ENCODE assay signal across 25 mouse cellular contexts in genomic region chr2:7236452-7236851, GRCm38 (mm10).
DNase-seq lines count a peak whose midpoint lies in the region; ATAC-seq and TF ChIP-seq lines count a peak whose summit lies in the region.
"Had no signal": no experiment of that assay in that cellular context is flagged by ENCODE, and none has a peak within 500 bp of the region (broad histone marks: within the 10 kb centered on the region; RNA-seq: fewer than 3 reads in every experiment).

No protein-coding gene starts in this region.

- no peak overlapping the region for H3K4me3 ChIP-seq in layer of hippocampus, adult 2 months
- H3K4me3 ChIP-seq in cortical plate, adult 2 months (ENCODE audit: insufficient read depth, low read length) = no peak overlapping the region
- no peak overlapping the region for H3K4me3 ChIP-seq in liver, embryonic 12.5 days
- H3K4me3 ChIP-seq: embryonic facial prominence, embryonic 10.5 days; embryonic facial prominence, embryonic 12.5 days; forebrain, embryonic 13.5 days; forebrain, embryonic 15.5 days had no signal

- no peaks in the 10 kb centered on the region for H3K9me3 ChIP-seq in liver, embryonic 12.5 days (replicated peaks)
- H3K9me3 ChIP-seq: embryonic facial prominence, embryonic 10.5 days; embryonic facial prominence, embryonic 12.5 days; forebrain, embryonic 13.5 days; forebrain, embryonic 15.5 days; G1E had no signal

- TF ChIP-seq CTCF in layer of hippocampus, adult 2 months (conservative IDR thresholded peaks at IDR 0.05) = no peak
- no peak for TF ChIP-seq CTCF in cortical plate, adult 2 months (IDR thresholded peaks at IDR 0.05; ENCODE audit: extremely low read depth, insufficient read depth, low read length)

- H3K9ac ChIP-seq in liver, embryonic 12.5 days = no peak overlapping the region
- H3K9ac ChIP-seq: embryonic facial prominence, embryonic 12.5 days; forebrain, embryonic 13.5 days; forebrain, embryonic 15.5 days; forebrain, postnatal 0 days had no signal

- peak overlapping the region; percentile 90 for H3K27ac ChIP-seq in layer of hippocampus, adult 2 months
- peak overlapping the region; percentile 84 for H3K27ac ChIP-seq in cortical plate, adult 2 months (ENCODE audit: insufficient read depth, low read length)
- H3K27ac ChIP-seq in liver, embryonic 12.5 days = no peak overlapping the region
- H3K27ac ChIP-seq: embryonic facial prominence, embryonic 10.5 days; embryonic facial prominence, embryonic 12.5 days had no signal

- no peak overlapping the region for H3K4me2 ChIP-seq in liver, embryonic 12.5 days
- H3K4me2 ChIP-seq: embryonic facial prominence, embryonic 12.5 days; forebrain, embryonic 13.5 days; forebrain, embryonic 15.5 days had no signal

- no peak for ATAC-seq in liver, embryonic 12.5 days
- ATAC-seq: activated CD4-positive, CD25-positive, alpha-beta regulatory T cell, adult 4 months; CD4-positive, CD25-positive, alpha-beta regulatory T cell, adult 4 months; forebrain, embryonic 13.5 days; forebrain, embryonic 15.5 days; forebrain, postnatal 0 days had no signal

- no peaks in the 10 kb centered on the region for H3K36me3 ChIP-seq in liver, embryonic 12.5 days
- H3K36me3 ChIP-seq: embryonic facial prominence, embryonic 10.5 days; embryonic facial prominence, embryonic 12.5 days; forebrain, embryonic 15.5 days; G1E had no signal

- H3K27me3 ChIP-seq in liver, embryonic 12.5 days (replicated peaks) = no peaks in the 10 kb centered on the region
- H3K27me3 ChIP-seq: CH12.LX; embryonic facial prominence, embryonic 12.5 days; forebrain, embryonic 13.5 days; forebrain, embryonic 15.5 days had no signal

- DNase-seq in layer of hippocampus, adult 2 months (ENCODE audit: low spot score in 2 of 2) = no peak
- DNase-seq in layer of hippocampus, adult 18-20 months (ENCODE audit: low spot score in 2 of 2) = no peak
- peak; percentile 2 for DNase-seq in right cerebral cortex, postnatal 25 days
- DNase-seq in right cerebral cortex, postnatal 10 days (ENCODE audit: low spot score in 2 of 2) = no peak
- DNase-seq: adrenal gland, adult 8-10 months; adrenal gland, postnatal 14 days; adrenal gland, postnatal 36 days; B cell, adult 2 months; cerebellum, adult 11 months; cerebellum, adult 18-20 months; cerebellum, adult 8-10 months; cerebellum, adult 9-11 months; cerebellum, postnatal 14 days; cerebellum, postnatal 36 days; forebrain, postnatal 0 days had no signal

- peaks cover 12% of the 10 kb centered on the region; the same call in 1 of the 2 replicates for H3K4me1 ChIP-seq in cortical plate, adult 2 months (ENCODE audit: control insufficient read depth, insufficient read depth, low read length)
- no peaks in the 10 kb centered on the region for H3K4me1 ChIP-seq in liver, embryonic 12.5 days
- H3K4me1 ChIP-seq: embryonic facial prominence, embryonic 10.5 days; embryonic facial prominence, embryonic 12.5 days; forebrain, embryonic 13.5 days had no signal

- 68% methylated on average over 3 of the region's 3 CpGs for WGBS in liver, embryonic 12.5 days (ENCODE audit: insufficient replicate concordance)

- no peak for TF ChIP-seq POLR2A in cortical plate, adult 2 months (IDR thresholded peaks at IDR 0.05; ENCODE audit: extremely low read depth, insufficient read depth, low read length)
